Mouse (Mus musculus): ENCODE measurements around the gene 6030408B16Rik.
A peak's percentile ranks its signal among the peaks of the same experiment; 100 is the strongest.

The 6030408B16Rik gene

DNA sequence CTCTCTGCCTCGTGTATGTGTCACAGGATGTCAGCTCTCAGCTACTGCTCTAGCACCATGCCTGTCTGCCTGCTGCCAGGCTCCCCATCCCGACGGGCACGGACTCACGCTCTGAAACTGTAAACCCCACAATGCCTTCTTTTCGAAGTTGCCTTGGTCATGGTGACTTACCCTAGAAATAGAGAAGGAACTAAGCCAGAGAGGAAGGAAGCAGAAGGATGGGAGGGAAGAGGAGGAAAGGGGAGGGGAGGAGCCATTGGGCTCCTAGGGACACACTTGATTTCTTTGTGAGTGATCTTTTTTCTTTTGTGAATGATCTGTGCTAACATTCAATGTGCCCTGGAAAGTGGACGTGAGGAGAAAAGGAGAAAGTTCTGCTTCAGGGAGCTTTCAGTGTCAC, 5.0 kb downstream of the 6030408B16Rik start:
- DNase-seq (ENCODE audit: low read depth, low spot score), result no peak

DNA sequence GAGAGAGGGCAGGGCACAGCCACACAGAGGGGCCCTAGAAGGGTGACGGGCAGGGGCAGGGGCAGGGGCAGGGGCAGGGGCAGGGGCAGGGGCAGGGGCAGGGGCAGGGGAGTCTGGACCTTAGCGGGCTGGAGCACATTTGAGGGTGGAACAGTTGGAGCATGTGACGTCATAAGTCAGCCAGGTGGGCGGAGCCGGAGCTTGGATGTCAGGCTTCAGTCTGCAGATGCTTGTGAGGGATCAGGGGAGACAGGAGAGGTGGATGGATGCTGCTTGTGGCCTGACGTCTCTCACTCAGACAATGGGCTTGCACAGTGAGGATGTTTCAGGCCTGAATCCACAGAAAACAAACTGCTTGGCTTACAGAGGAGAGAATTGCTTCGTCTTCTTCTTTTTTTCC, 5.5 kb downstream of the 6030408B16Rik start:
- DNase-seq (ENCODE audit: low read depth, low spot score), result peak; percentile 49

DNA sequence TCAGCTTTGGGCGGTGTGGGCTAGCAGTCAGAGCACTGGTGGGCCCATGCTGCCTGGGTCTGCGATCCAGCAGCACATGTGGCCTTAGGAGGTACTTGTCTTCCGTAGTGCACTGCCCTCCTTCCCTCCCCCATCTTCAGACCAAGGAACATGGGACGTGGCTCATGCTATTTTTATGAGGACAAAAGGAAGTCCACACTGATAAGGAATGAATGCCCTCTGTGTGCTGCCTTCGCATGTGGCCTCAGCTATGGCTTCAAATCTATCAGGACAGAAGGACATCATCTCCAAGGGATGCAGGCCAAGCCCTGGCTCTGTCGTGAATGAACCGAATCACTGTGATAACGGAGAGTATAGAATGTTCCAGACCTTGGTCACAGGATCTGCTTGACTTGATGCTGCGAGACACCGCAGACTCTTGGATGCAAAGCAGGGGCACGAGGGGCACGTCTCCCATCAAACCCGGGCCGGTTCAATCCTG, 6.5 kb downstream of the 6030408B16Rik start:
- no peak for DNase-seq (ENCODE audit: low read depth, low spot score)

DNA sequence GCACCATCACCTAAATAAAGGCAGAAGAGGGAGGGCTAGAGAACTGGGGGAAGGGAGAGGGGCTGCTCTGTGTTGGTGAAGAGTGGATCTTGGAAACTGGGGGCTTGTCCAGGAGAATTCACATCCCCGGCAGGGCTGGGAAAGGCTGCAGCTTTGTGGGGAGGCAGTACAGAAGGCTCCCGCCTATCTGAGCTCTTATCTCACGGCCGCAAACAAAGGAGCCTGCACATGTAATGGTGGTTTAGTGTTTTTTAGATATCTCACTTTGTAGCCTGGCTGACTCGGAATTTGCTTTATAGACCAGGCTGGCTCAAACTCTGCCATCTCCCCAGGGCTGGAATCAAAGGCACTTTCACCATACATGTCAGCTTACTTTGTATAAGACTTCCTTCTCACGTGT, 7.1 kb downstream of the 6030408B16Rik start:
- DNase-seq (ENCODE audit: low read depth, low spot score), result no peak

DNA sequence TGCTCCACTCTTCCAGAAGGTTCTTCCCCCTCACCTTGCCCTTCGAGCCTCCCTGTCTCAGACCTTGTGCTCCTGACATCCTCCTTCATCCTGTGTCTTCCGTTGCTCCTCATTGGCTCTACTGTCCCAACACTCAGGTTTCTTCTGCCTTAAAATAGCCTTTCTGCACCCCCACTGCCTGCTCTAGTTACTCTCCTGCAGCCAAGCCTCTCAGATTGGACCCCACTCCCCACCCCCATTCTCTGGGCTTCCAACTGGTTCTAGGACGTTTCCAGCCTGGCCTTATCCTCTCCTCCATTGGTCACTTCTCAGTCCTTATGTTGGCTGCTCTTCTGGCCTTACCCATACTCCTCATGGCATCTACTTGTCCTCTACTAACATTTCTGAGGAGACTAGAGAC, 9.2 kb downstream of the 6030408B16Rik start:
- DNase-seq (ENCODE audit: low read depth, low spot score), result no peak

DNA sequence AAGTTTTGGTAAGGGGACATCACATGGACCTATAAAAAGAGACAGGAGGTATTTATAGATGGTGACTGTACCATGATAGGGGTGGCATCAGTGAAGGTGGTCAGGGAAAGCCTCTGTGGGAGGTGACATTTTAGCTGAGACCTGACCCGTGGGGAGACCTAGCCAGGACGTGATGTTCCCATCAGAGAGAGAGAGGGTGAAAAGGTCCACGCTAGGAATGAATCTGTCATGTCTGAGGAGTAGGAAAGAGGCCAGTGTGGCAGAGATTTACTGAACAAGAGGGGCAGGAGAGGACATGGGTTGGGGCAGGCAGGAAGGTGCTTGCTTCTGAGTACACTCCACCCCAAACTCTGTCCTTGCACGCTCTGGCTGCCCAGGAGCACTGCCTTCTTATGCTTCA, 10.8 kb downstream of the 6030408B16Rik start:
- DNase-seq (ENCODE audit: low read depth, low spot score), result no peak

DNA sequence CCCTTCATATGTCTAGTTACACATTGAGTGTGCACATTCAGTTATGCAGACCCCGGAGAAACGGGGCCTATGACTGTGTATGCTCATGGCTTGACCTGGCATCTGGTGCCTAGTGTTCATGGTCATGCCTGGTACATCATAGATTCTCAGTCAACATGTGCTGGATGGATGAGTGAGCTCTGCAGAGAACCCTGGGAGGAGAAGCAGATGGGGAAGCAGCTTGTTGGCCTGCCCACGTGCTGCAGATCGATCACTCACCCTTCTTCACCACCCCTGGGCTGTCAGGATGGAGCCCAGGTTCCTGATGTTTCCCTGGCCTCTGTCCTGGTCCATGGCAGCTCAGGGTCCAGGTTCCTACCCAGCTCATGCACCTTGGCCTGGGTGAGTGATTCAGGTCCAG, 13.4 kb downstream of the 6030408B16Rik start:
- no peak for DNase-seq (ENCODE audit: low read depth, low spot score)

DNA sequence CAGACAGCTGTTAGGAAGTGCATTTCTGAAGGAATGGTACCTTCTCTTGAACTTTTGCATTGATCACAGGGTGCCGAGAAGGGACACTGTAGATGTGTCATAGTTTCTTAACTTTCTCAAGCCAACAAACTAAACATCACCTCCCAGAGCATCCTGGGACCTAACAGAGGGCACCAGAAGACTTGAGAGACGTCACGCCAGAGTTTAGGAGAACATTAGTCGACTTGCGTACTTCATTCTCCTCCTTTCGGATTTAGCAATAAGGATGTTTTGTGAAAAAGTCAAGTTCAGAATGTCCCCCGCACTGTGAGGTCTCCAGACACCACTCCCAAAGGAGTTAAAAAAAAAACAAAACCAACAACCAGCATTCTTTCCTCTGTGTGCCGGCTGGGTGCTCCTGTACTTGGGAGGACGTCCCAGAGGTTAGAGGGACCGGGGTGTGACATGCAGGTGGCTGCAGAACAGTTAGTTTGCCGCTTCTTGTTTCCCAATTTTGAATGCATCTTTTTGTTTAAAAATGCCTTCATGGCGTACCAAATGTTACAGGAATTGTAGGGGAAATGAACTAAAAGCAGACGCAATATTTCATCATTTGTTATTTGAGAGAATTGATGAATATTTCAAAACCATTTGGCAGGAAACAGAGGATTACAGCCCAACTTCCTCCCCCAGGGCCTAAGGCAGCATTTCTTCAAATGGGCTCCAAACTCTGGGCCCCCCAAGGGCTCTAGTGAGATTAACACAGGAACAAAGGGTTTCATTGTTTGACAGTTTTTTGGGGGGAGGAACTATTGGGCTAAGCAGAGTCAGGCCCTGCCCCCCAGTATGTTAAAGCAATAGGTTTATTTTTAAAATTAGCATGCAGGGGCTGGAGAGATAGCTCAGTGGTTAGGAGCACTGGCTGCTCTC, 15.7 kb downstream of the 6030408B16Rik start:
- no peak for DNase-seq (ENCODE audit: low read depth, low spot score)

DNA sequence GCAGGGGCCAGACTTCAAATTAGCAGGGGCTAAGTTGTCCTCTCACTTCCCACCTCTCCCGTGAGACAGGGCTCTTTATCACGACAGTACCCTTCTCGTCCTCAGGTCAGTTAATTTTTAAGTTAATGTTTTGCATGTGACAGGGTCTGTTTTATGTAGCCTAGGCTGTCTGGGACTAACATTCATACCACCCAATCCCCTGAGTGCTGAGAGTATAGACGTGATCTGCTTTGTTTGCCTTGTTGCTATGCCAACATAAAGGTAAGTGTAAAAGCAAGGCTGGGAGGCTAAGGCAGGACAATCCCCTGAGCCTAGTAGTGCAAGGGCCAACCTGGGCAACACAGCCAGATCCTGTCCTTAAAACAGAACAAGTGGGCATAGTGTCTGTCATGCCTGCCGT, 16.5 kb downstream of the 6030408B16Rik start:
- DNase-seq (ENCODE audit: low read depth, low spot score), result no peak

DNA sequence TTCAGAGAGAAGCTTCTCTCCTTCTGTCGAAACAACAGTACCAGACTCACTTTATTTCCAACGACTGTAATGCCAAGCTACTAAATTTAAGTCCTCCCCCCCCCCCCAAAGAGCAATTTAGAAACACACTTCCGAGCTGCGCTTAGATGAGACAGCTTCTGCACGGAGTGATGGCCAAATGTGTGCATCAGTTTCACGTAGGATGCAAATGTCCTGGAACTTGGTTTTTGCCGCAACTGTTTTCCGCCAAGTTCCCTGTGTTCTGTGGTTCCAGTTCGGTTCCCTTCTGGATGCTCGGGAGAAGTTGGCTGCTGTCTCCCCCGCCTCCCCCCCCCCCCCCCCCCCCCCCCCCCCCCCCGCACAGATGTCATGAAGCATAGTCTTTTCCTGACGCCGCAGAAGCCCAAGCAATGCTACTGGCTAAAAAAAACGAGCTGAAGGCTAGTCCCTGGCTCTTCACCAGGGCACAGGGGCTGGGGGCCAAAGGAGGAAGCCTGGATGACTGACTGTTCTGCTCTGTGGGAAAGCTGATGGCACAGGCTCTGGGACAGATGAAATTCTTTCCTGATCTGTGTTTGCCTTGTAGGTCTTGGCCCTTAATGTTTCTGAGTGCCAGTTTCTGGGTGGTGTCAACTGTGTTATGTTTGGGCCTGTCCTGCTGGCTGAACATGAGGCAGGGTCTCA, 18.2 kb downstream of the 6030408B16Rik start:
- DNase-seq (ENCODE audit: low read depth, low spot score), result no peak

DNA sequence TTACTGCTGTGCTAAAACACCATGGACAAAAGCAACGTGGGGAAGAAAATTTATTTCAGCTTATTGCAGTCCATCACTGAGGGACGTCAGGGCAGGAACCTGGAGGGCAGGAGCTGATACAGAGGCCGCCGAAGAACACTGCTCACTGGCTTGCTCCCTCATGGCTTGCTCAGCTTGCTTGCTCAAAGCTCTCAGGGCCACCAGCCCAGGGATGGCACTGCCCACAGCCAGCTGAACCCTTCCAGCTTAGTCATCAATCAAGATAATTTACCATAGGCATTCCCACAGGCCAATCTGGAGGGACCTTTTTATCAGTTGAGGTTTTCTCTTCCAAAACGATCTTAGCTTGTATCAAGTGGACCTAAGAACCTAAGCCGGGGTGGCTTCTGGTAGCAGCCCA, 19.0 kb downstream of the 6030408B16Rik start:
- no peak for DNase-seq (ENCODE audit: low read depth, low spot score)

DNA sequence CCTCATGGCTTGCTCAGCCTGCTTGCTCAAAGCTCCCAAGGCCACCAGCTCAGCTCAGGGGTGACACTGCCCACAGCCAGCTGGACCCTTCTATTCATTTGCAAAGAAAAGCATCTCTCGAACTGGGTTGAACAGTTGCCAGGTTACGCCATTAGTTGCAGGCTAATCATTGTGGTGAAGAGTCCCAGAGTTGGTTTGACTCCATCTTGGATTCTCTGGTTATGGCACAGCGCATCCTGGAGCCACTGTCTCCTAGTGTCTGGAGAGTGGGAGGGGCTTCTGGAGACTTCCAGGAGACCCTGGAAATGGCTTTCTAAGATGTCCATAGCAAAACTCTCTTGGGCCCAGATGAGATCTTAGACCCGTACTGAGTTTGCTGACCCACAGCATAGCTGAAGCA, 22.4 kb downstream of the 6030408B16Rik start:
- no peak for DNase-seq (ENCODE audit: low read depth, low spot score)

DNA sequence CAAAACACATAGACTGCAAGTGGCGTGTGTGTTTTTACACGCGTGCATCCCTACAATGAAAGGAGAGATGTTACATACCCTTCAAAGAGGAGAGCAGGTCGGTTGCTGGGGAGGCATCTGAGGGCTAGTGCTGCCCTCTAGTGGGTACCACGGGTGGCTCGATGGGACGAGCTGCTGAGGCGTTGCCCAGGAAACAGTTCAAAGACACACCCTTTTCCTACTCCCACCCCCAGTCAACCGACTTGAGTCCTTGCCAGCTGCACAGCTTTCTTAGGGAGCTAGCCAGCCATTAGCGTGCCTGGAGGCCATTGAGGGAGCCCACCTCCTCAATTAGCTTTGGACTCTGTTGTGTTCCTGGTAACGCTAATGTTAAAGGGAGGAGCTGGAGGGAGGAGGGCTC, 22.8 kb downstream of the 6030408B16Rik start:
- peak; percentile 93 for DNase-seq (ENCODE audit: low read depth, low spot score)

DNA sequence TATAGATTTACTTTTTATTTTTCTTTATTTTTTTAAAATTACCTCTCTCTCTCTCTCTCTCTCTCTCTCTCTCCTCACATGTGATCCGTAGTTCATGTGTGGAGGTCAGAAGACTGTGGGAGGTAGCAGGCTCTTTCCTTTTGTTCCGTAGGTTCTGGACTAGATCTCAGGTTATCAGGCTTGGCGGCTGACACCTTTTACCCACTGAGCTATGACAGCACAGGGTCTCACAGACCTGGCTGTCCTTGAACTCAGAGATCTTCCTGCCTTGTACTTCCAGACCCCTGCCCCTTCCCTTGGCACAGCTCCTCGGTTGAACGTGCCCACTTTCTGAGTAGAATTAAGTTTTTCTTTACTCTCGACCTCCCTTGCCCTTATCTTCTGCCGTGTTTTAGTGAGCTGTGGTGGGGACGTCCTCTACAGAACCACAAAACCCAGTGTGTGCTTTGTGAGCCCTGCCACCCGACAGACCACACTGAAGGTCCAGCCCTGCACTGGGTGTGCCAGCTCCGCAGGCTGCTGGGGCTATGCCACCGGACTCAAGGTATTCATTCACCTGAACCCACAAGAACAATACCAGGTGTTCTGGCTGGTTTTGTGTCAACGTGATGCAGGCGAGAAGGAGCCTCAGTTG, 23.4 kb downstream of the 6030408B16Rik start:
- DNase-seq (ENCODE audit: low read depth, low spot score), result no peak

DNA sequence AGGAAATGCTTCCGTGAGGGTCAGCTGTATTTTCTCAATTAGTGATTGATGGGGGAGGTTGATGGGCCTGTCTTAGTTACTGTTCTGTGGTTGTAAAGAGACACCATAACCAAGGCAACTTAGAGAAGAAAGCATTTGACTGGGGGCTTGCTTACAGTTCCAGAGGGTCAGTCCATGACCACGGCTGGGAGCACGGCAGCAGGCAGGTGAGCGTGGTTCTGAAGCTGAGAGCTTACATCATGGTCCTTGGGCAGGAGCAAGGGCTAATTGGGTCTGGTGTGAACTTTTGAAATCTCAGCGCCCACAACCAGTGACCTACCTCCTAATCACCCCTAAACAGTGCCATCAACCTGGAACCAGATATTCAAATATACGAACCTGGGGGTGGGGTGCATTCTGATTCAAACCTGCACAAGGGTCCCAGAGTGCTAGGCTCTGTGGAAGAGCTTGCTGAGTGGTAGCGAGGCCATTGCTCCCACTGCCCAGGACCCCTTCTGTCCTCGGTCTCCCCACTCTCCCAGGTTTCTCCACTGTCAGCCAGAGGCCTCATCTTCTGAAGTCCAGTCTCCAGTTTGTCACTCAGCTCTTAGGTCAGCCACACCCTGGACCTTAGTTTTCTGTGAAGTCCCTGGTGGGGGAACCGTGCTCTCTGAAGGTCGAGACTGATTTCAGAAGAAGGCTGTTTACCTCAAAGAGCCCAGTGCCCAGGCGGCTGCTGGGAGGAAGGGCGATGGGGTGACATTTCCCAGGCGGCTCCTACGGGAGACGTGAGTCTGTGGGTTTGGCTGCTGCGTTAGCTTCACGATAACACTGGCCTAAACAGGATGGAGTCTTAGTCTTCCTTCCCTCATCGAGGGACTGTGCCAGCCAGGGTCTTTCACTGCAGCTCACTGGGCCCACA, 24.2 kb downstream of the 6030408B16Rik start:
- no peak for DNase-seq (ENCODE audit: low read depth, low spot score)

DNA sequence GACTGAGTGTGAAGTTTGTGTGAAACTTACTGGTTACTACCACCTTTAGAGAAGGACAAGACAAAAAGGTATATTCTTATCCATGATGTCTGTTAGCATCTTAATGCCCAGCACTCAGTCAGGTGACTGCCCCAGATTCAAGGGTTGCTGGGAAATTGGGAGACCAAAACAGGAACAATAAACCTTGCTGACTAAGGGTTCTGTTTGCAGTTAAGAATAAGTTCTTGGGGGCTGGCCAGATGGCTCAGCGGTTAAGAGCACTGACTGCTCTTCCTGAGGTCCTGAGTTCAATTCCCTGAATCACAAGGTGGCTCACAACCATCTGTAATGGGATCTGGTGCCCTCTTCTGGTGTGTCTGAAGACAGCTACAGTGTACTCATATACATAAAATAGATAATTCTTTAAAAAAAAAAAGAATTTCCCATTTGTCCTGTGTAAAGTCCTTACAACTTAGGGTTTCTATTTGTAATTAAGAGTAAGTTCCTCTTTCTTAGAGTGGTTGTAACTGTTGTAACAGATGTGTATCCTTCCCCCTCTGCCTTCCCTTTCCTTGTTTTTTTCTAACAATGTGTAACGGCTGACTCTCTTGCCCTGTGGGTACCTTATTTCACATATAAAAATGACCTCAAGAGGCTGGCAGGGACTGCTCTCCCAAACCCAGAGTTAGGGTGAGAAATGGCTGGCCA, 24.9 kb downstream of the 6030408B16Rik start:
- DNase-seq (ENCODE audit: low read depth, low spot score), result no peak

DNA sequence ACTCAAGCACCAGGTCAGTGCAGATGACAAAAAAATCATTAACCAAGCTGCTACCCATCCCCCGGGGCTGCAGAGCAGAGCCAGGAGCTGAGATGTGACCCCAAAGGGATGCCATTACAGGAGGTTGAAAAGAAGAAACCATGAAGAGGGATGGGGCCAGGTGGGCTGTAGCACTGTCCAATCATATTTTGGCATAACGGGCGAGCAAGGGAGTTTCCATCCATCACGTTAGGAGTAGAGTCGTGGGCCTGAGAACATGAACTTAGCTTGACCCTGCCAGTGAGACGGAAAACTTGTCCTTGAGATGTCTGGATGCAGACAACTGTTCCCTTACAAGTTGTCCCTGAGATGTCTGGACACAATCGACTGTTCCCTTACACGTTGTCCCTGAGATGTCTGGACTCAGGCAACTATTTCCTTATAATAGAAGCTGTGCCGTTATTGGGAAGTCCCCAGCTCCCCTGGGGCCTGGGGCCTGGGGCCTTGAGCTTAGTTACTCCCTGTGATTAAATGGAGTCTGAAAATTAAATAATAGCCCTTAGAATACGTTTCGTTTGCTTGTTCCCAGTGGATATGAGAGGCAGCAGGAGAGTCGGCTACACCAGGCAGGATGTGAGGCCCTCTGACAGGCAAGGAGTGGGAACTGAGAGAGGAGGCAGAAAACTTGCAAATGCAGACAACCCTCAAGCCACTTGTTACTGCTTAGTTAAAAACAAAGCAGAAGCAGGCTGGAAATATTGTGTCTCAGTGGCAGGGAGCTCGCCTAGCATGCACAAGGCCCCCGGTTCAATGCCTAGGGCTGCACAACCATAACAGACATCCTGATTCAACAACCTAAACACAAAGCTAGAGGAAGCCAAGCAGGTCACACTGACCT, 26.1 kb downstream of the 6030408B16Rik start:
- DNase-seq (ENCODE audit: low read depth, low spot score), result no peak

DNA sequence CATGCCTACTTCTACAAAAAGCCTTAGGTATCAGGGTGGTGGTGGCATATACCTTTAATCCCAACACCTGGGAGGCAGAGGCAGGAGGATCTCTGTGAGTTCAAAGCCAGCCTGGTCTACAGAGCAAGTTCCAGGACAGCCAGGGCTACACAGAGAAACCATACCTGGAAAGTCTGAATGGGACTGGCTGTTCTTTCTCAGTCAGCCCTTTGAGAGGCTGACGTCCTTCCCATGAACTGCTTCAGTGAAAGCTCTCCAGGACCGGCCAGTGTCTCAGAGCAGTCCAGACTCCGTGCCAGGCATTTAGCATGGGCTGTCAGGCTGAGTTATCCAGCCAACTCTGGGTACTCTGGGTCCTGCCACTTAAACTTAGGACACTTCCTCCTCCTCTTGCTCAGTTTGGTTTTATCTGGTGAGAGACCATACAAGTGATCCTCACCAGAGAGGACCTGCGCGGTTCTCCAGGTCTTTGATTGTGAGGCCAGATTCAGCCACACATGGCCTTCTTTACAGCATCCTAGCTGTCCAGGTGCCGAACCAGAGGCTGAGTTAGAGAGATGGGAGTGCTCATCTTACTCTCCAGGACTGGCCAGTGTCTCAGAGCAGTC, 27.1 kb downstream of the 6030408B16Rik start:
- no peak for DNase-seq (ENCODE audit: low read depth, low spot score)

DNA sequence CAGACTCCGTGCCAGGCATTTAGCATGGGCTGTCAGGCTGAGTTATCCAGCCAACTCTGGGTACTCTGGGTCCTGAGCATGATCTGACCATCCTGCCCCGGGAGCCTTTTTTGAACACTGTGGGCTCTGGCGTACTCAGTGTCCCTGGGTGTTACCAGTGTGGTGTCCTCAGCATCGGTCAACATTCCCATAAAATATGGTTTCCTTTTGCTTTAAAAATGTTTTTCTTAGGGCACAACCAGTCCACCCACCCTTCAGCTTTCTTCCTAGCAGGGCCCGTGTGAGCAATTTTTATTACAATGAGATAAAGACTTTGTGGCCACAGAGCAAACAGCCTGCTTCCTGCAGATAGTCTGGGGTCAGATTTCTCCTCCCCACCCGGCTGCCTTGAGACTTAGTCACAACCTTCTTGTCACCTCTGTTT, 27.6 kb downstream of the 6030408B16Rik start:
- DNase-seq (ENCODE audit: low read depth, low spot score), result no peak
